Mouse (Mus musculus): ENCODE results near the gene Meis1.

The Meis1 gene

GRCm38 (mm10) chr11:18948600-18949295, 70.0 kb downstream of the Meis1 start:
- no peak for DNase-seq (ENCODE audit: extremely low spot score)

GRCm38 (mm10) chr11:18947434-18947833, 71.4 kb downstream of the Meis1 start:
- DNase-seq (ENCODE audit: extremely low spot score) = no peak

GRCm38 (mm10) chr11:18945778-18946177, 73.0 kb downstream of the Meis1 start:
- DNase-seq (ENCODE audit: extremely low spot score) = no peak

- DNase-seq (ENCODE audit: extremely low spot score) = no peak
Measured at GRCm38 (mm10) chr11:18944972-18945625, 73.7 kb downstream of the Meis1 start.

- DNase-seq (ENCODE audit: extremely low spot score) = no peak
Measured at GRCm38 (mm10) chr11:18944209-18944608, 74.6 kb downstream of the Meis1 start.

GRCm38 (mm10) chr11:18942990-18943389, 75.8 kb downstream of the Meis1 start:
- no peak for DNase-seq (ENCODE audit: extremely low spot score)

GRCm38 (mm10) chr11:18940916-18941315, 77.9 kb downstream of the Meis1 start:
- no peak for DNase-seq (ENCODE audit: extremely low spot score)

- DNase-seq (ENCODE audit: extremely low spot score) = no peak
Measured at GRCm38 (mm10) chr11:18934921-18935320, 83.9 kb downstream of the Meis1 start.

- DNase-seq (ENCODE audit: extremely low spot score) = no peak
Measured at GRCm38 (mm10) chr11:18931001-18931874, 87.5 kb downstream of the Meis1 start.

- no peak for DNase-seq (ENCODE audit: extremely low spot score)
Measured at GRCm38 (mm10) chr11:18929779-18930728, 88.7 kb downstream of the Meis1 start.

GRCm38 (mm10) chr11:18927351-18927750, 91.4 kb downstream of the Meis1 start:
- DNase-seq (ENCODE audit: extremely low spot score) = no peak

GRCm38 (mm10) chr11:18926798-18927197, 92.0 kb downstream of the Meis1 start:
- DNase-seq (ENCODE audit: extremely low spot score) = no peak

- no peak for DNase-seq (ENCODE audit: extremely low spot score)
Measured at GRCm38 (mm10) chr11:18924583-18925334, 94.0 kb downstream of the Meis1 start.

- DNase-seq (ENCODE audit: extremely low spot score) = no peak
Measured at GRCm38 (mm10) chr11:18923274-18923673, 95.5 kb downstream of the Meis1 start.

- DNase-seq (ENCODE audit: extremely low spot score) = no peak
Measured at GRCm38 (mm10) chr11:18920651-18921050, 98.1 kb downstream of the Meis1 start.

GRCm38 (mm10) chr11:18919162-18919762, 99.5 kb downstream of the Meis1 start:
- no peak for DNase-seq (ENCODE audit: extremely low spot score)

- no peak for DNase-seq (ENCODE audit: extremely low spot score)
Measured at GRCm38 (mm10) chr11:18917887-18918286, 100.9 kb downstream of the Meis1 start.

GRCm38 (mm10) chr11:18913251-18913650, 105.5 kb downstream of the Meis1 start:
- no peak for DNase-seq (ENCODE audit: extremely low spot score)

- no peak for DNase-seq (ENCODE audit: extremely low spot score)
Measured at GRCm38 (mm10) chr11:18912311-18913019, 106.3 kb downstream of the Meis1 start.

GRCm38 (mm10) chr11:18906866-18907265, 111.9 kb downstream of the Meis1 start:
- DNase-seq (ENCODE audit: extremely low spot score) = no peak

Measured in embryo, embryonic 9.5 days (tissue).